Mouse (Mus musculus): ENCODE measurements around the gene Nfatc3. TPM values are rescaled to one million over a fixed set of nuclear protein-coding genes. Genes with fewer than 3 reads are reported as not detected.
"Not testable (repeated sequence)": the region's sequence is repeated elsewhere in the genome, so short reads cannot be mapped to it uniquely, and the experiment has no call there.

The Nfatc3 gene
- 6.8 and 7.3 TPM in 2 replicates for polyA plus RNA-seq (2016; fragmentation: Nextera tagmentation; extraction: Ambion mirVana)

DNA sequence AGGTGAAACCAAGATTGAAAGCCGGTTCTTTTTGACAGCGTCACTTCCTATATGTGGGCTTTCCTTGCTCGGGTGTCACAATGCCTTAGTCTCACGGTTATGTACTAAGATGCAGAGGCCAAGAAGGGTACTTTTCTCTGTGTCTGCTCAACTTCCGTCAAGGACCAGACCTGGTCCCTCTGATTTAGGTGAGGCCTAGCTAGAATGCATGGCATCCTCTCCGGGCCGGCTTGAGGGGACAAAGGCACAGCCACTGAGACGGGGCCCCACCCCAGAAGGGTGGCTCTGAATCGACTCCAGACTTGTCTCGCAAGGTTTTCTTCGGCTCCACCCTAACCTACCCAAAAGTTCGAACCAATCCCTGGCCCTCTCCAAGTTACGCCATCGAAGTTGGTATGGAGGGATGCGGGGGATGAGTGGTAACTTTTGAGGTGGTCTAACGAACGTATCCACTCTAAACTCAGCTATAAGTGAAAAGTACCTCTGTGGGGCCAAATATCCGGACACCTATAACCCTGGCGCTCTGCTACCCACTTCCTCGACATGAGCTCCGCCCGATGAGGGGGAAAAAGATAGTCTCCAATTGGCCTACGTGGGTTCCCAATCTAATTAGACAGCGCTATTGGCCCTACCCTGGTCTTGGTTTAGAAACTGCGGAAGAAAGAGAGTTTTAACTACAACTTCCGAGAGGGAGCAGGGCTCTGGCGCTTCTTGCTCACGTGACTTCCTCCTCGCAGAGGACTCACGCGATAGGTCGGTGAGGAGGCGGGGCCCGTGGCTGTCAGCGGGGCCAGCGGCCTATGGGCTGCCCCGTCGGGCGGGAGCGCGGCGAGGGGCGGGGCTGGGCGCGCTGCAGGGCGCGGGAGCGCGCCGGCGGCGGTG, at the start of gene Nfatc3:
Nfatc3 (plus strand) TSS at position 110 of the 882 bp plus-strand sequence.
- Histone ChIP-seq H3K4me3 (peak within 1 kb of the TSS; percentile 96), H3K36me3 (replicated peaks) (peaks cover 4% of the 10 kb centered on the region)
- WGBS = under 1% methylated on average over 52 of the region's 52 CpGs

DNA sequence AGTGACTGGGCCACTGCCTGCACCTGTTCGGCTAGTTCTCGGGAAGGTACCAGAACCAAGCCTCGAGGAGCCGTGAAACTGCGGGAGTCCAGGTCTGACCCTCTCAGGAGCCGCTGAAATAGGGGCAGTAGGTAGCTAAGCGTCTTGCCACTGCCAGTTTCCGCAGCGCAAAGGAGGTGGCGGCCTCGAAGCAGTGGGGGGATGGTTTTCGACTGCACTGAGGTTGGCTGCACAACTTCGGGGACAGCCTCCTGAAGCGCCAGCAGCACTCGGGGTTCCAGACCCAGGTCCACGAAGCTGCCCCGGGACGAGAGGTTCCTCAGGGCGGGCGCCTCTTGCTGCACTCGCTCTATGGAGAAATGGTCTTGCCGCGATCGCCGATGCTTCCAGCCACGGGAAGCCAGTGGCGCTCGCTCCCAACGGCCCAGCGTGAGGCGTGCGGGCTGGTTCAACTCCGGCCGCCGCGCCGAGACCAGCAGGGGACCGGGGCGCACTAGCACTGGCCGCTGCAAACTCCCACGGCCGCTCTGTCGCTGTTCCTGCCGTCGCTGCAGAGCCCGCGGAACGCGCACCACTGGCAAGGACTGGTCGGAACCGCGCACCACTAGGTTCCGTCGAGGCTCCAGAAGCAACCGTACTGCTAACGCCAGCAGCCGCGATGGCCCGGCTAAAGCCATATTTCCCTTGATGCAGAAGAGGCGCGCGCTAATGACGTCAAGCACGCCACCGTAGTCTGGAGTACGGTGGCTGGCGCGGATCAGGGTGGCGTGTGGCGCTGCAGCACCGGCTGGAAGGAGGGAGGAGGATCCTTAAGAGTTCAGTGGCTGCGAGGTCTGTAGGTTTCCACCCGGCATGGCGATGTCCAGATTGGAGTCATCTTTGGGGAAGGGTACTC, 47.6 kb upstream of the Nfatc3 start:
- H3K4me1 ChIP-seq = peaks cover 18% of the 10 kb centered on the region
- DNase-seq (ENCODE audit: low spot score) = peak; percentile 94
- no peaks in the 10 kb centered on the region for H3K27me3 ChIP-seq (replicated peaks; ENCODE audit: low read depth, poor library complexity, severe bottlenecking)
- no peaks in the 10 kb centered on the region for H3K9me3 ChIP-seq
- H3K36me3 ChIP-seq (replicated peaks) = peaks cover 25% of the 10 kb centered on the region
- peak overlapping the region; percentile 89 for H3K27ac ChIP-seq (replicated peaks)
- WGBS = 2% methylated on average over 74 of the region's 74 CpGs
- H3K4me3 ChIP-seq = peak overlapping the region; percentile 88

More for the DNA sequence above, at the start of gene Nfatc3:
- Histone ChIP-seq H3K27ac (replicated peaks) (peak within 1 kb of the TSS; percentile 95), H3K9me3 (no peaks in the 10 kb centered on the region), H3K27me3 (replicated peaks; ENCODE audit: low read depth, poor library complexity, severe bottlenecking) (no peaks in the 10 kb centered on the region), H3K4me1 (peaks cover 26% of the 10 kb centered on the region)
- peak; percentile 98 for DNase-seq (ENCODE audit: low spot score)

DNA sequence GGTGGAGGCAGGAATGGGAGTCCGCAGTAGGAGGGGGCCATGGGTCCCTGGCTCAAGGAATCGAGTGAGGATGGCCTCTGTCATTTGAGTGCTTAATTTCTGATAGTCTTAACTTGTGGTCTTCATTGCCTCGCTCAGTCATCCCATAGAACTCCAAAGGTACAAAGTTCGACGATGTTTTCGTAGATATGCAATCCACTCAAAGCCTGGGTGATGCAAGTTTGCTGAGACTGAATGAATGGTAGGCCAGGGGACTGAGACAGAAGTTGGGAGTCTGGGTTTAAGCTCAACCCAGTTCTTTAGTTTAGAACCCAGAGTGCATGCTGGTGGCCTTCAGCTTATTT, 47.0 kb upstream of the Nfatc3 start, which contains the start of gene Ddx28:
Ddx28 (minus strand) TSS at position 240 of the 344 bp plus-strand sequence.
- H3K27ac ChIP-seq (replicated peaks) = peak within 1 kb of the TSS; percentile 89
- WGBS = 2% methylated on average over 6 of the region's 6 CpGs

DNA sequence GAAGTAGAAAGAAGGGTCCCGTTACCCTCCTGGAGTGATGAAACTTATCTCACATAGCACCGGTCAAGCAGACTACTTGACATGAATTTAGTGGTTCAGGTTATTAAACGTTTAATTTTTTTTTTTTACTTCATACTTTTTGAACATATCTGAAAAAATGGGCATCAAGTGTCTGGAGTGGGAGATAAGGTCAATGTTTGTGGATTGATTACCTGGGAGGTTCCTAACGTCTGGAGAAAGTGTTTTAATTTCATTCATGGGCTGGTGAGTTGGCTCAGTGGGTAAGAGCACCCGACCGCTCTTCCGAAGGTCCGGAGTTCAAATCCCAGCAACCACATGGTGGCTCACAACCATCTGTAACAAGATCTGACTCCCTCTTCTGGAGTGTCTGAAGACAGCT, 46.4 kb upstream of the Nfatc3 start:
- 85% methylated on average over 8 of the region's 8 CpGs for WGBS
- H3K9me3 ChIP-seq; H3K27me3 ChIP-seq (replicated peaks; ENCODE audit: low read depth, poor library complexity, severe bottlenecking); DNase-seq (ENCODE audit: low spot score); H3K27ac ChIP-seq (replicated peaks): not testable (repeated sequence)
- H3K36me3 ChIP-seq (replicated peaks) = peaks cover 34% of the 10 kb centered on the region
- peak overlapping the region; percentile 88 for H3K4me3 ChIP-seq
- peaks cover 18% of the 10 kb centered on the region for H3K4me1 ChIP-seq

More for the DNA sequence above, 47.0 kb upstream of the Nfatc3 start, which contains the start of gene Ddx28:
- Histone ChIP-seq H3K4me1 (peaks cover 18% of the 10 kb centered on the region), H3K36me3 (replicated peaks) (peaks cover 30% of the 10 kb centered on the region), H3K9me3 (no peaks in the 10 kb centered on the region), H3K4me3 (peak within 1 kb of the TSS; percentile 88), H3K27me3 (replicated peaks; ENCODE audit: low read depth, poor library complexity, severe bottlenecking) (no peaks in the 10 kb centered on the region)
- DNase-seq (ENCODE audit: low spot score) = no peak

DNA sequence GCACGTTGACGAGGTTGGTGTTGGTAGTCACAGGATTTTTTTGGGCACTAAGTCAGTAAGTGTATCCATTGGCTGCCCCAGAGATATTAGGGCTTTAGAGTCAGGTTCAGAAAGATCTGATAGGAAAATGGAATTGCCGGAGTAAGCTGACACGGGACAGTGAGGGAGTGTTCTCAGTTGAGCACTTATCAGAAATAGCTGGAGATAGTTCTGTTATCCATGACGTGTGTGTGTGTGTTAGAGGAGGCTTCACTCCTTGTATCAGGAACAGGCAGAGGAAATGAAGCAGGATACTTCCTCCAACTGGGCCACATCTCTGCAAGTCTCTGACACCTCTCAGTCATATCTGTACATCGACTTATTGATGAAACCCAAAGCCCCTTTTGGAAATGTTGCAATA, 42.4 kb upstream of the Nfatc3 start:
- Histone ChIP-seq H3K4me3 (no peak overlapping the region), H3K27ac (replicated peaks) (no peak overlapping the region), H3K9me3 (no peaks in the 10 kb centered on the region), H3K36me3 (replicated peaks) (peaks cover 38% of the 10 kb centered on the region), H3K27me3 (replicated peaks; ENCODE audit: low read depth, poor library complexity, severe bottlenecking) (no peaks in the 10 kb centered on the region), H3K4me1 (peaks cover 5% of the 10 kb centered on the region)
- 93% methylated on average over 6 of the region's 6 CpGs for WGBS
- DNase-seq (ENCODE audit: low spot score) = no peak

DNA sequence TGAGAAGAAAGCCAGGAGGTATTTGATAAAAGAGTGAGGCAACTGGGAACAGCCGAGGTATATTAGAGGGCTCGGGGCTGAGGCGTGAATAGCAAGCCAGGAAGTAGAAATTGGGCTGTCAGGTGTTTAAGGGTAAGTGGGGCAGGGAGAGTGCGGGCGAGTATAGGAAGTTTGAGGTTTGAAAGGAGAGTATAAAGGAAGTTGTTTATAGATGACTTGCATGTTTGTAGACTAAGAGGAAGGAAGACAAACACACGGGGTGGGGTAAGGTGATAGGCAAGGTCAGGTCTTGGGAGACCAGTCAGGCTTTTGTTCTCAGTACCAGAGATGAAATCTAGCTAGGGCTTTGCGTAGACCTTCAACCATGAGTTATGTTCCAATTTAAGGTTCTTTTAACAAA, 41.5 kb upstream of the Nfatc3 start:
- Histone ChIP-seq H3K4me3 (no peak overlapping the region), H3K27me3 (replicated peaks; ENCODE audit: low read depth, poor library complexity, severe bottlenecking) (no peaks in the 10 kb centered on the region), H3K9me3 (no peaks in the 10 kb centered on the region), H3K36me3 (replicated peaks) (peaks cover 41% of the 10 kb centered on the region), H3K27ac (replicated peaks) (no peak overlapping the region), H3K4me1 (no peaks in the 10 kb centered on the region)
- DNase-seq (ENCODE audit: low spot score) = no peak
- 96% methylated on average over 7 of the region's 7 CpGs for WGBS

DNA sequence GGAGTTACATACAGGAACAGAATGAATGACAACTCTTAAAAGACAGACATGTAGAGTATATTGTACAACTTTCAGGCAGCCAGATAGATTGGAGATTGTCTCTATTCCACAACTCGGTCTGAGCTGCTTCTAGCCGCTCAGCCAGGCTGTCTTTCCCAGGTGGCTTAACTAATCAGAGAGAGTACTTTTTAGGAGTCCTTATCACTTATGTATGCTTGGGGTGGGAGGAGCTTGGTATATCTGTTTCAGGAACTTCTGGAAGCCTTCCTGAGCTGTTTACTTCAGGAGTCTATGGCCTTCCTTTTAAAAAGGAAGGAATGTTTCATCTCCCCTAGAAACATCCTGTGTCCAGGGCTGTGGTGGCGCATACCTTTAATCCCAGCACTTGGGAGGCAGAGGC, 40.6 kb upstream of the Nfatc3 start:
- Histone ChIP-seq H3K9me3 (no peaks in the 10 kb centered on the region), H3K27ac (replicated peaks) (no peak overlapping the region), H3K4me1 (no peaks in the 10 kb centered on the region), H3K4me3 (no peak overlapping the region), H3K27me3 (replicated peaks; ENCODE audit: low read depth, poor library complexity, severe bottlenecking) (no peaks in the 10 kb centered on the region), H3K36me3 (replicated peaks) (peaks cover 41% of the 10 kb centered on the region)
- 89% methylated on average over 3 of the region's 3 CpGs for WGBS
- DNase-seq (ENCODE audit: low spot score) = no peak

DNA sequence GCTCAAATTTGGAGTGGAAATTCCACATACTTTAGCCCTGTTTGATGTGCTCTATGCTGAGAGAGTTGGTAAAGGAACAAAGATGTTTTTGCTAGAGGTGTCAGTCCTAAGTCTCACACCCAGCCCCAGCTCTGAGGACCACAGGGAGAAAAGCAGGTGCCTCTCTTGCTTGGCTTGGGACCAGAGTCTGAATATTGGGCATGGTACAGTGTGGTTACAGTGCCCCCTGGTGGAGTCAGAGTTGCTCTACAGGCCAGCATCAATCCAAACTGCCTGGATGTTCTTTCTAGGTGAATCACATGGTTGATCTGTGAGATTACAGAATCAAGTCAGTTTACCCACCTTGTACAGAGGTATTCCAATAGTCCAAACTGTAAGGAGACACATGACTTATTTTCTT, 36.2 kb upstream of the Nfatc3 start:
- Histone ChIP-seq H3K27ac (replicated peaks) (no peak overlapping the region), H3K4me3 (no peak overlapping the region), H3K4me1 (no peaks in the 10 kb centered on the region), H3K9me3 (no peaks in the 10 kb centered on the region), H3K27me3 (replicated peaks; ENCODE audit: low read depth, poor library complexity, severe bottlenecking) (no peaks in the 10 kb centered on the region), H3K36me3 (replicated peaks) (peaks cover 43% of the 10 kb centered on the region)
- peak; percentile 75 for DNase-seq (ENCODE audit: low spot score)

DNA sequence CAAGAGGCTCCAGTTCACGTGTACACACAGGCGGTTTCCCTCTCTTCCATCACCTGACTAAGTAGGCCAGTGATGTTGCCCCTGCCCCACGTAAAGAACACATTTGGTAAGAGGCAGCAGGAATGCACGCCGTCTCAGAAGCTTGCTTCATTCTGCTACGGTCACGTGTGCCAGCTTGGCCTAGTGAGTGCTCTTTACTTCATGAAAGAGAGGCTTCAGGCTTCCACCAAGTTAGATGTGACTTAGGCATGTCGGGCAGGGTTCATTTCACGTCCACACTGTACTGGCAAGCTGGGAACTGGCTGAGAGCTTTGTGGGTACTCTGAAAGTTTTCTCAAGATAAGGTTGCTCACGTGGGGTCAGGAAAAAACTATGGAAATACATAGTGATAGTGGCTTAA, 19.9 kb upstream of the Nfatc3 start:
- no peaks in the 10 kb centered on the region for H3K27me3 ChIP-seq (replicated peaks; ENCODE audit: low read depth, poor library complexity, severe bottlenecking)
- no peak for DNase-seq (ENCODE audit: low spot score)
- 92% methylated on average over 10 of the region's 10 CpGs for WGBS
- no peak overlapping the region for H3K4me3 ChIP-seq
- no peaks in the 10 kb centered on the region for H3K4me1 ChIP-seq
- no peak overlapping the region for H3K27ac ChIP-seq (replicated peaks)
- H3K9me3 ChIP-seq = no peaks in the 10 kb centered on the region
- peaks cover 23% of the 10 kb centered on the region for H3K36me3 ChIP-seq (replicated peaks)

DNA sequence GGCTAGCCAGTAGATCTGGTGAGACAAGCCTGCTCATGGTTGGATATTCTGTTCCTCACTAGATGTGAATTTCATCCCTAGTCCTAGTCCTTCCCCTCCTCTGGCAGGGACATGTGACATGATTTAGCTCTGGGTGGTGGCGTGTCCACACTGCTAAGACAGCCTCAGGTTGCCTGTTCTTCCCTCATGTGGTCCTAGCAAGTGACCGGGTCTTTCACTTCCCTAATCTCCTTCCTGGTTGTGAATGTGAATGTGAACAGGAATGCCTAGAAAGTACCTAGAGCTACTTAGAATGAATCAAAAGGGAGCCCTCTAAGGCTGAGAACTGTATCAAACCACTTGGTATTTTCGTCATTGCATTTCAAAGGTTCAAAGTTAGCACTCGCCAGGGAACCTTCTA, 19.0 kb upstream of the Nfatc3 start:
- no peak for DNase-seq (ENCODE audit: low spot score)
- Histone ChIP-seq H3K4me3 (no peak overlapping the region), H3K9me3 (no peaks in the 10 kb centered on the region), H3K27ac (replicated peaks) (no peak overlapping the region), H3K36me3 (replicated peaks) (peaks cover 20% of the 10 kb centered on the region), H3K27me3 (replicated peaks; ENCODE audit: low read depth, poor library complexity, severe bottlenecking) (no peaks in the 10 kb centered on the region), H3K4me1 (peaks cover 7% of the 10 kb centered on the region; the same call in 1 of the 2 replicates)
- WGBS = 87% methylated on average over 4 of the region's 4 CpGs

DNA sequence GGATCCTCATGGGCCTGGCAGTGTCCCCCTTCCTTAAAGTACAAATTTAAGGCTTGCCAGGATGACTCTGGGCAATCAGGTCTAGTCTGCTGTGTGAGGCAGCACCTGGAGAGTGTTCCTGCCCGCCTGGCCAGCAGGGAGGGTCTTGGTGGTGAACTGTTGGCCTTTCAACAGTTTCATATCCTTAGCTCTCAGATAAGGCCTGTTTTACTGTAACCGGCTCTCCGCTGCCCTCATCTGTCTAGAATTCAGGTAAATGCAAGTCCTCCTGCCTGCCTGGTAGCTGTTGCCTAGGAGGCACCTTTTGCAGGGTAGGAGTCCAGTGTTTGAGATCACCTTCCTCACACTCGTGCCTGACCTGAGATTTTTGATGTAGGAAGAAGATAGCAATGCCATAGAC, 18.4 kb upstream of the Nfatc3 start:
- 81% methylated on average over 4 of the region's 4 CpGs for WGBS
- no peaks in the 10 kb centered on the region for H3K27me3 ChIP-seq (replicated peaks; ENCODE audit: low read depth, poor library complexity, severe bottlenecking)
- H3K4me1 ChIP-seq = peaks cover 7% of the 10 kb centered on the region; the same call in 1 of the 2 replicates
- H3K4me3 ChIP-seq = no peak overlapping the region
- no peak overlapping the region for H3K27ac ChIP-seq (replicated peaks)
- H3K36me3 ChIP-seq (replicated peaks) = peaks cover 23% of the 10 kb centered on the region
- DNase-seq (ENCODE audit: low spot score) = no peak
- H3K9me3 ChIP-seq = no peaks in the 10 kb centered on the region

DNA sequence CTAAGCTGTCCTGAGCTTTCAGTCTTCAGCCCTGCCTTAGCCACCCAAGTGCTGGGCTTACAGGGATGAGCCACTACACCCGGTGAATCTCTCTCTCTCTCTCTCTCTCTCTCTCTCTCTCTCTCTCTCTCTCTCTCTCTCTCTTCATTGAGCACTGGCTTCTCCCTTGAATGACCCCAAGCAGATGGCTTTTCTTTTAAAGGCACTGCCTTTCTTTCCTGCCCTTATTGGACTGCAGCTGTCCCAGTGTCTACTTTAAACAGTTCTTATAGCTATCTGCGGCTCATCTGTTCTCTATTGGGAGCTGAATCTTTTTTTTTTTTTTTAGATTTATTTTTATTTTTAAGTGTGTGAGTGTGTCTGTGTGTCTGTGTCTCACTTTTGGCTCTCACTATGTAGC, 15.6 kb upstream of the Nfatc3 start:
- no peak overlapping the region for H3K4me3 ChIP-seq
- no peaks in the 10 kb centered on the region for H3K27me3 ChIP-seq (replicated peaks; ENCODE audit: low read depth, poor library complexity, severe bottlenecking)
- peaks cover 7% of the 10 kb centered on the region; the same call in 1 of the 2 replicates for H3K4me1 ChIP-seq
- no peak overlapping the region for H3K27ac ChIP-seq (replicated peaks)
- H3K9me3 ChIP-seq = no peaks in the 10 kb centered on the region
- 78% methylated on average over 2 of the region's 2 CpGs for WGBS
- DNase-seq (ENCODE audit: low spot score) = no peak
- peaks cover 28% of the 10 kb centered on the region for H3K36me3 ChIP-seq (replicated peaks)

Measured in embryonic facial prominence, embryonic 10.5 days (tissue).